ENCODE assay signal across 9 mouse cellular contexts in the genomic region with DNA sequence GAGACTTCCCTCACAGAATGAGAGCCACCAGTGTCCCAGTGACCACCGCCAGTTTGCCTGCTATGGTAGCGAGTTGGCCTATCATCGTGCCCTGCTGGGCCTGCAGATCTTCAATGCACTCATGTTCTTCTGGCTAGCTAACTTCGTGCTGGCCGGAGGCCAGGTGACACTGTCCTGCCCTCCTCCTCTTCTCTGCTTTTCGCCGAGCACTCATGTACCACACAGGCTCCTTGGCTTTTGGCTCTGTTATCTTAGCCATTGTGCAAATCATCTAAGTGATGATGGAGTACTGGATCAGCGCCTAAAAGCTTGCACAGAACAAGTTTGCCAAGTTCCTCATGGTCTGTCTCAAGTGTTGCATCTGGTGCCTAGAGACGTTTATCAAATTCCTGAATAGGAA.
DNase-seq lines count a peak whose midpoint lies in the region.
"Had no signal": no experiment of that assay in that cellular context is flagged by ENCODE, and none has a peak within 500 bp of the region (broad histone marks: within the 10 kb centered on the region; RNA-seq: fewer than 3 reads in every experiment).

No protein-coding gene starts in this region.

- intact Hi-C loops in gastrocnemius, postnatal 14 days (cut with DNase I; ENCODE audit: low total_unique reads), result no loop called here

- peak; percentile 22 to 38 for DNase-seq in heart, adult 18-20 months
- no peak for DNase-seq in heart, adult 8-10 months (ENCODE audit: low spot score)
- DNase-seq in adipocyte (ENCODE audit: low spot score), result peak; percentile 68
- peak; percentile 16 for DNase-seq in gastrocnemius, postnatal 14 days
- peak; percentile 56 for DNase-seq in lung, postnatal 10 days
- no peak for DNase-seq in right cerebral cortex, postnatal 14 days
- DNase-seq in layer of hippocampus, adult 8-10 months (ENCODE audit: low spot score in 2 of 2), result no peak
- DNase-seq: kidney, postnatal 36 days; thymus, adult 18-20 months had no signal

Comparison
In these comparisons a context has a peak if more than half of its experiments do, and no peak if none do; other contexts are left out.
1. DNase-seq: peak in heart, adult 18-20 months (2 of 2), adipocyte (single experiment), gastrocnemius, postnatal 14 days (single experiment) and lung, postnatal 10 days (single experiment); none in heart, adult 8-10 months (single experiment), right cerebral cortex, postnatal 14 days (single experiment) and layer of hippocampus, adult 8-10 months (0 of 2).